Mouse (Mus musculus) G1E (cell line): ENCODE results near the gene Eci1. TPM values are rescaled to one million over a fixed set of nuclear protein-coding genes. Genes with fewer than 3 reads are reported as not detected.

ENCODE experiments used
- ATAC-seq: 2 replicates; pipeline ENCODE4 v1.8.0; 2016; ENCODE audit warnings: mild to moderate bottlenecking; ENCODE audit not compliant: insufficient number of reproducible peaks, poor library complexity, low FRiP score, severe bottlenecking; ENCODE audit errors: extremely low read depth
- DNase-seq: peaks from one replicate; pipeline ENCODE4 v3.0.0; 2012; ENCODE audit warnings: low spot score
- H3K27me3 ChIP-seq: 2 replicates; pipeline ENCODE4 v1.6.1; 2012; ENCODE audit warnings: mild to moderate bottlenecking, low read length, inconsistent platforms; ENCODE audit not compliant: insufficient read depth
- H3K36me3 ChIP-seq: replicated peaks from 2 replicates; pipeline ENCODE3; 2012; ENCODE audit warnings: mild to moderate bottlenecking, inconsistent platforms
- H3K4me1 ChIP-seq: 2 replicates; pipeline ENCODE4 v1.6.1; 2012; ENCODE audit warnings: low read depth, low read length, inconsistent platforms, mixed read lengths; ENCODE audit not compliant: insufficient read depth
- H3K4me3 ChIP-seq: 2 replicates; pipeline ENCODE4 v1.5.1; 2012; ENCODE audit warnings: low read depth, mild to moderate bottlenecking, inconsistent platforms, low read length, moderate library complexity, mixed read lengths
- H3K9me3 ChIP-seq: replicated peaks from 2 replicates; pipeline ENCODE4 v1.6.1; 2012; ENCODE audit warnings: inconsistent platforms
- CTCF ChIP-seq: IDR thresholded peaks from 2 replicates; pipeline ENCODE4 v1.5.1; 2012; ENCODE audit warnings: low read depth, low read length, inconsistent platforms, mixed read lengths
- GATA1 ChIP-seq: IDR thresholded peaks from 2 replicates; pipeline ENCODE4 v1.6.1; 2012; ENCODE audit warnings: borderline replicate concordance, low read length, inconsistent platforms, mixed read lengths
- GATA2 ChIP-seq: IDR thresholded peaks from 2 replicates; pipeline ENCODE4 v1.6.1; 2012; ENCODE audit warnings: low read depth, low read length, inconsistent platforms, borderline replicate concordance
- POLR2AphosphoS5 ChIP-seq: IDR thresholded peaks from 2 replicates; pipeline ENCODE4 v1.6.1; 2012; ENCODE audit warnings: low read depth, low read length, inconsistent platforms; ENCODE audit not compliant: insufficient replicate concordance
- TAL1 ChIP-seq: conservative IDR thresholded peaks from 2 replicates; pipeline ENCODE4 v1.6.1; 2012; ENCODE audit warnings: low read depth, low read length, inconsistent platforms, mixed read lengths
- polyA plus RNA-seq: library from polyadenylated mRNA; stranded (reverse); fragments of >175 nt; gene quantifications from 2 replicates; pipeline ENCODE4 v1.2.3, GENCODE M21; 2012
- total RNA-seq, 2 experiments: library from RNA; stranded (forward) in 1 of 2; stranded (reverse) in 1 of 2; fragments of 200-1000 nt in 1 of 2; fragments of >200 nt in 1 of 2; fragmentation: Nextera tagmentation in 1 of 2; gene quantifications; 2 replicates each; pipeline ENCODE4 v1.2.3; 2014 to 2017

The Eci1 gene
- total and polyA plus RNA-seq, 3 experiments = 39.4 to 53.1 (median 40.9) TPM

DNA sequence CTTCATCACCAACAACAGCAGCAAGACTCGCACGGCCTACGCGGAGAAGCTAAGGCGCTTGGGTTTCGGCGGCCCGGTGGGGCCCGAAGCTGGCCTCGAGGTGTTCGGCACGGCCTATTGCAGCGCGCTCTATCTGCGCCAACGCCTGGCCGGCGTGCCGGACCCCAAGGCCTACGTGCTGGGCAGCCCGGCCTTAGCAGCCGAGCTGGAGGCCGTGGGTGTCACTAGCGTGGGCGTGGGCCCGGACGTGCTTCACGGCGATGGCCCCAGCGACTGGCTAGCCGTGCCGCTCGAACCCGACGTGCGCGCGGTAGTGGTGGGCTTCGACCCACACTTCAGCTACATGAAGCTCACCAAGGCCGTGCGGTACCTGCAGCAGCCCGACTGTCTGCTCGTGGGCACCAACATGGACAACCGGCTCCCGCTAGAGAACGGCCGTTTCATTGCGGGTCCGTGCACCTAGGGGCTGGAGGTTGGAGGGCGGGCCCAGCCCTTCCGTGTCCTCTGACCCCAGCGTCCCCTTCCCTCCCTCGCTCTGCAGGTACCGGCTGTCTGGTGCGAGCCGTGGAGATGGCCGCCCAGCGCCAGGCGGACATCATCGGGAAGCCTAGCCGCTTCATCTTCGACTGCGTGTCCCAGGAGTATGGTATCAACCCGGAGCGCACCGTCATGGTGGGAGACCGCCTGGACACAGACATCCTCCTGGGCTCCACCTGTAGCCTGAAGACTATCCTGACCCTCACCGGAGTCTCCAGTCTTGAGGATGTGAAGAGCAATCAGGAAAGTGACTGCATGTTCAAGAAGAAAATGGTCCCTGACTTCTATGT, 44.5 kb downstream of the Eci1 start:
- Histone ChIP-seq H3K27me3 (no peaks in the 10 kb centered on the region), H3K4me3 (peak overlapping the region; percentile 100), H3K9me3 (no peaks in the 10 kb centered on the region), H3K4me1 (peaks cover 49% of the 10 kb centered on the region), H3K36me3 (peaks cover 67% of the 10 kb centered on the region)
- no peak for ATAC-seq
- no peak for TF ChIP-seq CTCF
- no peak for TF ChIP-seq GATA1
- no peak for TF ChIP-seq GATA2
- TF ChIP-seq TAL1 = no peak
- TF ChIP-seq POLR2AphosphoS5 = no peak
- no peak for DNase-seq

DNA sequence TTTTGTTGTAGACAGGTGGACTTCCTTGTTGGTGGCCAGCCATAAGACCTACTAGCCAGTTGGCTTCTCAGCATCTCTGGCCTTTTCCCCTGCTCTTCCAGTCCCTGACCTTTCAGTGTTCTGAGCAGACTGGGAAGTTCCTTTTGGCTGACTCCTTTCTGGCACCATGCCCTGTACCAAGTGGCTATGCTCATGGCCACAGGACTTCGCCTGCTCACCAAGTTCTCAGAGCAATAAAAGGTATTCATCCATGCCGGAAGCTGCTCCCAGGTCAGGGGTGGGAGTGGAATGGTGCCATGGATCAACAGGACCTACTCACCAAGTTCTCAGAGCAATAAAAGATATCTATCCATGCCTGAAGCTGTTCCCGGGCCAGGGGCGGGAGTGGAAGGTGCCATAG, 46.1 kb downstream of the Eci1 start:
- Histone ChIP-seq H3K4me3 (peak overlapping the region; percentile 100), H3K9me3 (no peaks in the 10 kb centered on the region), H3K27me3 (no peaks in the 10 kb centered on the region), H3K4me1 (peaks cover 64% of the 10 kb centered on the region), H3K36me3 (peaks cover 71% of the 10 kb centered on the region)
- ATAC-seq (no peak), DNase-seq (no peak)
- TF ChIP-seq POLR2AphosphoS5 (no peak), GATA1 (no peak)

DNA sequence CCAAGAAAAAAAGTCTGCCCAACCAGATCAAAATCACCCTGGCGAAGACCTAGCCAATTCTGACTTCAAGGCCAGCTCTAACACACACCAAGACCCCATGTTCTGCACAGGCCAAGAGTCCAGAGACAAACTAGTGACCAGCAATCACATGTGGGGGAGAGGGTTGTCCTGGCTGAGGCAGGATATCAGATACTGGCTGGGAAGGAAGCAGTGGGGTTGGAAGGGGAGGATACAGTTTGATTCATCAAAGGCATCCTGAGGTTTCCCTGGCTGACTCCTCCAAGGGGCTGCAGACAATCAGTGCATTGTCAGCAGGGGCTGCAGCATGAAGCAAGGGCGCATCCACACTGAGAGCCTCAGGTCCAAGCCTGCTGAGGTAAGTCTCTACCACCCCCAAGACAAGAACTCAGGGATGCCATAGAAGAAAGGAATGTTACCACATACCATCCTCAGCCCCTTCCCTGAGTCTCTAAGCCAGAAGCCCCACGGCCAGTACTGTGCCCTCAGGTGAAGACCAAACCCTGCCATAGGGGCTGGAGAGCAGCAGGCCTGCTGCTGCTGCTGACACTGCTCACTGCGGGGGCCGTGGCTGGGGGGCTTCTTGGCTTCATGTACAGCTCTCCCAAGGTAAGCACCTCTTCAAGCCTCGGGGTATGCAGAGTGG, 47.3 kb downstream of the Eci1 start, which contains the start of gene Bricd5:
Bricd5 (plus strand) TSS at position 273 of the 664 bp plus-strand sequence.
- H3K9me3 ChIP-seq = no peaks in the 10 kb centered on the region
- ATAC-seq = no peak
- H3K36me3 ChIP-seq = peaks cover 74% of the 10 kb centered on the region
- TF ChIP-seq GATA1 (no peak), POLR2AphosphoS5 (0 out of 2 replicates have a peak, but pooled peaks have one; percentile 20), CTCF (no peak), TAL1 (no peak), GATA2 (no peak)
- H3K4me1 ChIP-seq = peaks cover 70% of the 10 kb centered on the region
- no peaks in the 10 kb centered on the region for H3K27me3 ChIP-seq
- no peak for DNase-seq
- peak within 1 kb of the TSS; percentile 100 for H3K4me3 ChIP-seq

DNA sequence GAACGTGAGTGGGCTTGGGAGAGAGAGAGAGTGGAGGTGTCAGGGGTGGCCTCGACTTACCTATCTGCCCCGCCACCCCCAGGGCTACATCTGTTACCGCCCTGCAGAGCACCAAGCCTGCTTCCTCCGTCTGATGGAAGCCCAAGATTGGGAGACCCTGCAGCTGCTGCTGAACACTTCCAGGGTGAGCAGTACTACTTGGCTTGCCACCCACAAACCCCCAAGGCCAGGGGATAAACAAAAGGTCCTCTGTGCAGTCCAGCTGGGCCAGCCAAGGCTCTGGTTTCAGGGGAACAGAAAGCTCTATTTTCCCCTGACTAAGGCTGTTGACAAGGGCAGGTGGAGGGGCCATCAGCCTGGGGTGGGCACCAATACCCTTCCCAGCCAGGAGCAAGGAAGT, 48.1 kb downstream of the Eci1 start:
- no peak for ATAC-seq
- Histone ChIP-seq H3K4me3 (no peak overlapping the region), H3K27me3 (no peaks in the 10 kb centered on the region), H3K9me3 (no peaks in the 10 kb centered on the region), H3K4me1 (peaks cover 70% of the 10 kb centered on the region), H3K36me3 (peaks cover 74% of the 10 kb centered on the region)
- no peak; the same call in 1 of the 2 replicates for TF ChIP-seq POLR2AphosphoS5
- no peak for DNase-seq

DNA sequence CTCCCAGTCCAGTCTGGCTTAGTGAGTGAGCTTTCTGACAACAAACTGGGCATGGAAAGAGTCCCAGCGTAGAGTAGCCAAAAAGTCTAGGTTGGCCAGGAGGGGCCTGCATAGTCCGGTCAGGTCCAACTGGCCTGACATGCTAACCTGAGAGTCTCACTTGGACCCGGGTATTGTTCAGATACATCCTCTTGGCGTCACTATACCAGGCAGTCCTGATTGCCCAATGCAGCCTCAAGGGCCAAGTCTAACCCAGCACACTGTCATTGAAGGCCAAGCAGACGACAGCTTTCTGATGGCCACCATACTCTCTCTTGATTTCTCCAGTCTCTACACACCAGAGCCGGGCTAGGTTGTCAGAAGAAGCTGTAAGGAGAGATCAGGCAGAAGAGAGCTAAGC, 49.1 kb downstream of the Eci1 start:
- Histone ChIP-seq H3K9me3 (no peaks in the 10 kb centered on the region), H3K4me3 (no peak overlapping the region), H3K27me3 (no peaks in the 10 kb centered on the region), H3K36me3 (peaks cover 74% of the 10 kb centered on the region), H3K4me1 (peaks cover 80% of the 10 kb centered on the region)
- DNase-seq = no peak
- no peak for ATAC-seq
- TF ChIP-seq GATA2 = no peak
- TF ChIP-seq TAL1 = no peak
- TF ChIP-seq POLR2AphosphoS5 = no peak
- TF ChIP-seq GATA1 = no peak
- no peak for TF ChIP-seq CTCF

DNA sequence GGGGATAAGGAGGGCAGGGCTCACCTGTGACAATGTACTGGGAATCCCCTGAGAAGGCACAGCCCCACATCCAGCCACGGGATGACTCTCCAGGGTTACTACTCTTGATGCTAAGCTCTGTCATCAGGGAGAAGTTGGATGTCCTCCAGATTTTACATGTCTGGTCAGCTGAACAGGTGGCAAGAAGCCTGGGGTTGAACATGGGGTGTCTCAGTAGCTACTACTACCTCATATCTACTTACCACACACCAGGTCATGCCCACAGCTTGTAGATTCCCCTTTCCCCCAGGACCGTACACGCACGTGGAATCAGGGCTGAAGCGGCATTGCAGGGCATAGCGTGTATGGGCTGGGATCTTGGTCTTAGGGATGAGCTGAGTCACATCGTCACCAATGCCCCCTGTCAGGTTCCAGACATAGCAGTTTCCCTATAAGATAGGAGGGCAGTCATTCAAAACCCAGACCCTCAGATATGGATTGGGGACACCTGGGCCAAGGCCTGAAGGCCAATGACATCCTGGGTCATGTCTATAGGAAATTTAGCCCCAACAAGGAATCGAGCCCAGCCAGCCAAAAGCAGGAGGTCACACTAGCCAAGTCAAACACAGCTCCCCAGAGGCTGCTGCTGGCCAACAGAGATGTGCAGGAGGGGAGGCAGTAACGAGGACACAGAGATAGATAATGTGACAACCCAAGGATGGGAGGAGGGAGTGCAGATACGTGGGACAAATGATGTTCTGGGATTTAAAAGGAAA, 49.8 kb downstream of the Eci1 start:
- Histone ChIP-seq H3K9me3 (no peaks in the 10 kb centered on the region), H3K36me3 (peaks cover 69% of the 10 kb centered on the region), H3K4me1 (peaks cover 74% of the 10 kb centered on the region), H3K27me3 (no peaks in the 10 kb centered on the region), H3K4me3 (no peak overlapping the region)
- TF ChIP-seq GATA2 = no peak
- no peak for TF ChIP-seq CTCF
- no peak for TF ChIP-seq TAL1
- no peak for TF ChIP-seq GATA1
- no peak for TF ChIP-seq POLR2AphosphoS5
- no peak for DNase-seq
- ATAC-seq = no peak
